Mouse (Mus musculus) layer of hippocampus, adult 2 months (tissue): ENCODE measurements around the gene Pafah2. TPM values are rescaled to one million over a fixed set of nuclear protein-coding genes. Genes with fewer than 3 reads are reported as not detected.

Experiments used
- DNase-seq, 2 experiments: peaks; one replicate each; pipeline ENCODE4 v3.0.0; 2022; ENCODE audit warnings: low spot score in 2 of 2
- H3K27ac ChIP-seq: fragments of 200-600 bp; 2 replicates; pipeline ENCODE4 v1.8.1; 2022
- H3K4me3 ChIP-seq: fragments of 200-600 bp; 2 replicates; pipeline ENCODE4 v1.8.1; 2022; ENCODE audit warnings: mild to moderate bottlenecking
- CTCF ChIP-seq: fragments of 200-600 bp; conservative IDR thresholded peaks from 2 replicates; pipeline ENCODE4 v1.8.1; 2022; ENCODE audit warnings: antibody characterized with exemption, mild to moderate bottlenecking, moderate library complexity
- long read RNA-seq, 2 experiments: library from polyadenylated mRNA; stranded (forward); transcript quantifications; one replicate each; pipeline ENCODE4 v2.0.0; 2021; ENCODE audit warnings: borderline mapping rate in 2 of 2
- total RNA-seq, 2 experiments: library from RNA; stranded (reverse); gene quantifications; 2 replicates each; pipeline ENCODE4 v1.2.3; 2021

Pafah2 gene
- total RNA-seq = 1 to 10 TPM; 6.6 to 9.0 TPM
- long read RNA-seq, experiment 1, partial matches to known transcripts = 0 of 2 reads
- long read RNA-seq, experiment 1, other reads (novel, unspliced or antisense) = 2 of 2 reads
- long read RNA-seq, experiment 2, partial matches to known transcripts = 0 of 7 reads
- long read RNA-seq, experiment 2, other reads (novel, unspliced or antisense) = 6 of 7 reads

DNA sequence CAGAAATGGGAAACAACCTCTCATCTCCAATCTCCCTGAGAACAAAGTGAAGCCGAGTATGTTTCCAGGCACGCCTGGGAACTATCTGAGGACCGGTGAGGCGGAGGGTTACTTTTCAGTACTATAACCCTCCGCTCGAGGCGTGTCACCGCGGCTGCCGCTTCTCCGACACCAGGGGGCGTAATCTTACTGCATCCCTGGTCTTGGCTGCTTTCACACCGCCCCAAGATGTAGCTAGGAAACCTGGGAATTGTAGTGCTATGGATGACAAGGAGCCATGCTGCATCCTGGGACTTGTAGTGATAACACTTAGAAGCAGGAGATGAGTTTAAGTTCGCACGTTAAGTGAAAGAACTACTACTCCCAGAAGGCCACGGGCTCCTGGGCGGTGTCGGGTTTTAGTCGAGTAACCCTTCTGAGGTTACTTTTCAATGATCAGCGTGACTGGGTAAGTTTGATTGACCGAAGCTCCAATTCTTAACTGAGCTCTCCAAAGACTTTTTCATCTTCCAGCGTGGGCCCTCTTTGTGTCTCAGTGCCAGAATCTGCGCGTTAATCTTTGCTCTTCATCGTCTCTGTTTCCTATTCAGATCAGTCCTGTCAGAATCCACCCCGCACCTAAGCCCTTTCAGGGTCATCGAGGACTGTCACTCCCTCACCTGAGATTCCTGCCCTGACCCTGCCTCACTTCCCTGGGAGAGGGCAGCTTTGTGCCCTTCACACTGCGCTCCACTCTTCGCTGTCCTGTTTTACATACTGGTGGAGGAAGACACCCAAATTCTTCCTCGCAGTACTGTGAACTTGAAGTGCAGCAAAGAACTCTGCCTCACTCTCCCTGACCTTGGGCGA lies at the start of gene Pafah2:
TSS of gene Pafah2 (plus strand) at position 344 of the 849 bp plus-strand sequence.
- peak; percentile 96 for TF ChIP-seq CTCF
- H3K4me3 ChIP-seq = peak within 1 kb of the TSS; percentile 71
- DNase-seq = peak; percentile 96 to 98
- peak within 1 kb of the TSS; percentile 90 for H3K27ac ChIP-seq

DNA sequence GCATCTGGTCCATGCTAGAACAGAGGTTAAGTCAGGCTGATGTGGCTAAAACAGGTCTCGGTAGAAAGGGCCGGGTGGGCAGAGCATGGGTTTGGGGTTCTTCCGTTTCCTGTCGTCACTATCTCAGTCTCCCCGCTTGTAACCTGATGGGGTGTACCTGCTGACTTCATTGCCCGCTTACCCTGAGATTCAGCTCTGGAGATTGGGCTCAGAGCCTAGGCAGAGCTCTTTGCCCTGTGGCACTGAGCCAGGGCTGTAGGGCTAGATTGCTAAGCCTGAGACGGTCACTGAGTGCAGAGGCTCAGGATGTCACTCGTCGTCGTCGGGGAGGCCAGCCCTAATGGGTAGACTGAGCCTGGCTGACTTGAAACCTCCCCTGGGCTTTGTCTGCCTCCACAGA lies 48.0 kb upstream of the Pafah2 start:
- Histone ChIP-seq H3K27ac (no peak overlapping the region), H3K4me3 (no peak overlapping the region)
- TF ChIP-seq CTCF = no peak
- DNase-seq = no peak

DNA sequence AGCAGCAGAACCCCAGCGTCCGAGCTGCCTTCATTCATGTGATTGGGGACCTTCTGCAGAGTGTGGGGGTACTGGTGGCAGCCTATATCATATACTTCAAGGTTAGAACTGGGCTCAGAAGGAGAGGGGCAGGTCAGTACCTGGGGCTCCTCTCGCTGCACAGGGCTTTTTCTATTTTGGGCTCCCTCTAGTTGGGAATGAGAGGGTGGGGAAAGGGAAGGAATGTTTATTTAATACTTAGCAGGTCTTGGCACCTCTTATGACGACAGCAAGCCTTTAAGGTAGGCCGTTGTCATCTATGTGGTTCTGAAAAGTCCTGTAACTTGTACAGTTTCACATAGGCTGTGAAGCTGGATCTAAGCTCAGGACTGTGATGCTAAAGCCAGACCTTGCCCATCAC lies 47.6 kb upstream of the Pafah2 start:
- H3K4me3 ChIP-seq = no peak overlapping the region
- DNase-seq = no peak
- no peak for TF ChIP-seq CTCF
- H3K27ac ChIP-seq = no peak overlapping the region

DNA sequence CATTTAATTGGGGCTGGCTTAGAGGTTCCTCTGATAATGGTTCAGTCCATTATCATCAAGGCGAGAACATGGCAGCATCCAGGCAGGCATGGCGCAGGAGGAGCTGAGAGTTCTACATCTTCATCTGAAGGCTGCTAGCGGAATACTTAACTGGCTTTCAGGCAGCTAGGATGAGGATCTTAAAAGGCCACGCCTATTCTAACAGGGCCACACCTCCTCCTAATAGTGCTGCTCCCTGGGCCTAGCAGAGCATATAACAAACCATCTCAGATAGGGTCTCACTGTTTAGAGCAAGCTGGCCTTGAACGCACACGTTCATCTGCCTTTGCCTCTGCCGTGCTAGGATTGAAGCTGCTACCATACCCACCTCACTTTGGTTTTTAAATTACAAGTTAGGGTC lies 46.3 kb upstream of the Pafah2 start:
- no peak for DNase-seq
- no peak overlapping the region for H3K4me3 ChIP-seq
- TF ChIP-seq CTCF = no peak
- no peak overlapping the region for H3K27ac ChIP-seq

DNA sequence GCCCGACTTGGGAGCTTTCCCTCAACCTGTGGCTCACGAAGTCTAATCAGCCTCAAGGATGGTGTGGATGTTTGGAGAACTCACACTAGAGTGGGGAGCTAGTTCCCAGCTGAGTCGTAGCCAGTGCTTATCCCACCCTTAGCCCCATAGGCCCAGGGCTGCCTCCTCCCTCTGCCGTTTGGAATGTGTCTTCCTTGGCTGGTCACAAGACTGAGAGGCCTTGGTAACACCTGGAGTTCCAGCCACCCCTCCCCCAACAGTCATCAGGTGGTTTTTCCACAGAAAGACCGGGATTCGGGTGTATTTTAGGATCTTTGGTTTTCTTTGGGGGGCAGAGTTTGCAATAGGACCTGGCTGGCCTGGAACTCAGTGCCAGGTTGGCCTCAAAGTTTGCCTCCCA lies 45.5 kb upstream of the Pafah2 start:
- no peak overlapping the region for H3K27ac ChIP-seq
- no peak overlapping the region for H3K4me3 ChIP-seq
- no peak for DNase-seq
- TF ChIP-seq CTCF = no peak

DNA sequence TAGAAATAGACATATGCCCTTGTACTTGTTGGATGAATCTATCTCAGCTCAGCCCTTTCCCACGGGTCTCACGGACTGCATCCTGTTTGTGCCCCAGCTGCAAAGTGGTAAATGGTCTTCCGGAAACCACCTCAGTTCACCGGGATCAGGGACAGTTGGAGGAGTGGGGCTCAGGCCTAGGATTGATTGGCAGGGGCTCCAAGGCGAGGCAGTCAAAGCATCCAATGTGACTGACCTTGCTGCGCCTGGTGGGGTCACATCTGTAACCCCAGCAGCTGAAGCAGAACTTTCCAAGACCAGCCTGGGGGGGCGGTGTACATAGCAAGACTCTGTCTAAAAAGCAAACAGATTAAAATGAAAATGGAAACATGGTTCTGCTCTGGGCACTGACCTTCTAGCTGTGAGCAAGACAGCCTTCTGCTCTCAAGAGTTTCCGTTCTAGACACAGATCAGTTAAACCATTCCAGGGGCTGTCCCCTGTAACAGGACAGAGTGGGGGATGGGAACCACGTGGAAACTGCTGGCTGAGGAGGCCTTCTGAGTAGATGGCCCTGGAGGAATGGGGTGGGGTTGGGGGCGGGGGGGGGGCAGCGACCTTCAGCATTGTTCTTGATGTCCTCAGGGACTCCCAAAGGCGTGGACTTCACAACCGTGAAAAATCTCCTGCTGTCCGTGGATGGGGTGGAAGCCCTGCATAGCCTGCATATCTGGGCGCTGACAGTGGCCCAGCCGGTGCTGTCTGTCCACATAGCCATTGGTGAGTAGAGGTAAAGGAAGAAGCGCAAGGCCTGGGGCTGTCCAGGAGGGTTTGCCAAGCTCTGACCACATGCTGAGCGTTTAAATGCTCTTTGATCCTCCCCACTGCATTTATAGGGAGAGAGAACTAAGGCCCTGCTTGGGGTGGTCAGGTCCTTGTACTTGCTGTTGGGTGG lies 44.5 kb upstream of the Pafah2 start:
- no peak overlapping the region for H3K4me3 ChIP-seq
- DNase-seq = no peak
- no peak for TF ChIP-seq CTCF
- H3K27ac ChIP-seq = no peak overlapping the region

DNA sequence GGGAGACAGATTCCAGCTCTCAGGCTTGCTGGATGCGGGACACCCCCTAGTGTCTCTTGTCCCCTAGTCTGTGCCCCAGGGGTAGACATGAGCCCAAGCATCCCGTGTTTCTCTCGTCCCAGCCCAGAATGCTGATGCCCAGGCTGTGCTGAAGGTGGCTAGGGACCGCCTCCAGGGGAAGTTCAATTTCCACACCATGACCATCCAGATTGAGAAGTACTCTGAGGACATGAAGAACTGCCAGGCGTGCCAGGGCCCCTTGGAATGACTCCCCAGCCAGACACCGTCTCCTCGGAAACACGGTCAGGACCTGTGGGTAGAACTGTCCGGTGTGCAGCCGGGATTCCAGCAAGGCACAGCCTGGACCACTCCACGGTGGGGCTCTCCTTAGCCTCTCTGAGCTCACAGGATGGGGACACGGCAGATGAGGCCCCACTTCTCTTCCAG lies 43.8 kb upstream of the Pafah2 start:
- TF ChIP-seq CTCF = no peak
- H3K4me3 ChIP-seq = no peak overlapping the region
- DNase-seq = no peak
- H3K27ac ChIP-seq = no peak overlapping the region

DNA sequence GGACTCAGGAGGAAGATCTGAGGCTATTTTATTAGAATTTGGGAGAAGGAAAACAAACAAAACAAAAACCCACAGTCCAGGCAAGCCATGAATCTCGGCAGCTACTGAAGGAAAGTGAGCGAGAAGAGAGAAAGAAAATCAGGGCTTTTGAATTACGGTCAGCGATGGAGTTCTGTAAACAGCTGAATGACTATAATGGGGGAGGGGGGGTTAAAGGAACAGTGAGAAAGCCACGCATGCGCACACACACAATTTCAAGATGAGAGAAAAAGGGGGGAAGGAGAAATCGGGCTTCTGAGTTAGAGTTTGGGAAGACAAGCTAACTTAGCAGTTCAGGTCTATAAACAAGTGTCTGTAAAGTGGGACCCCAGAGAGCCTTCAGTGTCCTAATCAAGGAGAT lies 43.2 kb upstream of the Pafah2 start:
- Histone ChIP-seq H3K27ac (no peak overlapping the region), H3K4me3 (no peak overlapping the region)
- no peak for TF ChIP-seq CTCF
- no peak for DNase-seq

DNA sequence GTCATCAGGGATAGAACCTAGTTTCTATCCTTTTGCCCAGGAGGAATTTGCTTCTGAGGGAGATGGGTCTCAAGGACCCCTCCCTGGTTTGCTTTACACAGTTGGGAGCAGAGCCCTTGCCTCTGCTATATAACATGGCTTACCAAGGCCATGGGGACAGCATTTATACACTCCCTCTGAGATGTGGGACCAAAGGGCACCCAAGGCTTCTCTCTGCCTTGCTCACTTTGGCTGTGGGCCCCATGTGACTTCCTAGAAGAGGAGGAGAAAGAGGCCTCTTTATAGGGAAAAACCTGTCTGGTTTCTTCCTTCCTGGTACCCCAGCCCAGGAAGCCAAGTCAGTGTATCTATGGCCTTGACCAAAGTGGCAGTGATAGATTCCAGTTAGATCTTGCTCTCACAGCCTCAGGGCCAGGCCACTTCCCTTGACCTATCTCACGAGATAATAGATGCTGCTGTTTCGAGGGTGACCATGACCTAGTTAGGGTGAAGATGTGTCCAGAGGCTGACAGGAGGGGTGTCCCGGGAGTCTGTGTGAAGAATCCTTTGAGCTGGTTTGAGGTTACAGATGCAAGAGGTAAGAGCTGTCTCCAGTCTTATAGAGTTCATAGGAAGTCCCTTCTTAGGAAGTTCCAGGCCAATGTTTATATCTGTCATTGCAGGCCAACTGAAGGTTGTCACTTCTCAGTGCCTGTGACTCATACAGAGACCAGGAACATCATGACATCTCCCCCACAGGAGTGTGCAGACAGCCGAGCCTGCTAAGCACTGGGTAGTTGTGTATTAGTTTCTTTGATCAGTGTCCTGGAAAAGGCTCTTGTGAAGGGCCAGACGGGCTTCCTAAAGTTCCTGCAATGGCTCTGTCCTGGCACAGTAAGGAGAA lies 42.4 kb upstream of the Pafah2 start:
- no peak overlapping the region for H3K27ac ChIP-seq
- no peak for DNase-seq
- no peak overlapping the region for H3K4me3 ChIP-seq
- no peak for TF ChIP-seq CTCF

DNA sequence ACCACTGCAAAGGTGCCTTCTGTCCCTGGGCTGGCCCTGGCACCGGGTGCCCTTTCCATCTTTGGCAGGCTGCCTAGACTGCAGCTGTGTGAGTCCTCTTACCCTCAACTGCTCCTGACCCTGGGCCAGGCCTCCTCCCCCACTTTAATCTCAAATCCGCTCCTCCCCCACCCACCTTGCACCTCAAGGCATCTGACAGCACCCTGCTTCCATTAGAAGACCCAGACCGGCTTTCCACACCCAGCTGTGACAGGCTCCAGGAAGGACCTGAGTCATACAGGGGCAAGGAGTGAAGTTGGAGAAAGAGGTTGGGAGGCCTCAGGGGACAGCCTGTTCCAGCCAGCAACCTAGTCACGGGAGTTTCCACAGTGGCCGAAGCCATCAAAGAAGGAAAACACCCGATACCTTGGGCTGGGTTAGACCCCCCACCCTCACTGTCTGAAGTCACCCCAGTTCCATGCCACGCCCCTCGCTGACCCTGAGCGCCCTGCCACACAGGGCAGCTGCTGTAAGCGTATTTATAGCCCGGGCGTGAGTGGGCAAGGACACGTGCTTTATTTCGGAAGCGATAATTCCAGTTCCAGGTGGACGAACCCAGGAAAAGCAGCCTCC lies 40.2 kb upstream of the Pafah2 start:
- Histone ChIP-seq H3K4me3 (no peak overlapping the region), H3K27ac (no peak overlapping the region)
- no peak for TF ChIP-seq CTCF
- DNase-seq = no peak

DNA sequence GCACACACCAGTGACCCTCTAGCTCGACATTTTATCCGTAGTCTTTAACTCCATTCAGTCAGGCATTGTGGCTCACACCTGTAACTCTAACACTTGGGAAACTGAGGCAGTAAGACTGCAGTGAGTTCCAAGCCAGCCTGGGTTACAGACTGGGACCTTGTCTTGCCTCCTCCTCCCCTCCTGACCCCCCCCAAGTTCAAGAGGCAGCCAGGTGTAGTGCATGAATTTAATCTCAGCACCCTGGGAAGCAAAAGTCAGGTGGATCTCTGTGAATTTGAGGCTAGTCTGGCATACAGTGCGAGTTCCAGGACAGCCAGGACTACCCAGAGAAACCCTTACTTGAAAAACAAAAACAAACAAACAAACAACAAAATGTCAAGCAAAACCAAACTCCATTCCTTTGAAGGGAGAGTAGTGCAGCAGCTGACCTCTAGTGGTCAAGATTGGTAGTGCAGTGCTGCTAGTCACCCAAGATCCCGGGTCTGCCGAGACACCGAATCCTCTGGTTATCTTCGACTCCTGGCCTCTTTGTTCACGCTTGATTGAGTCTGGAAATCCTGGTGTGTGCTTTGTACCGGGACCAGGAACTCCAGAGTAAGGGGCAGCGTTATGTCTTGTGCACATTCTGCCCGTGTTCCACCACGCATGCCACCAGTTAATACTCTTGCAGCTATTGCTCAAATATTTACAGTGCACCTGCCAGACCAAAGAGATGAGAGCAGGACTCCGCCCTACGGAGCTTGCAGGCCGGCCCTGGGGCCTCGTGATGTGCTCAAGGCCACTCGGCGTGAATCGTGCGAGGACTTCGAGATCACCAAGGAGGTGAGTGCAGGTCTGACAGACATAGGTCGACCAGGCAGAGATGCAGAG lies 39.3 kb upstream of the Pafah2 start:
- DNase-seq = peak; percentile 53 to 81
- TF ChIP-seq CTCF = peak; percentile 99
- Histone ChIP-seq H3K27ac (no peak overlapping the region), H3K4me3 (no peak overlapping the region)
